Mouse (Mus musculus) spleen, adult 2 months (tissue): ENCODE measurements at regions not wholly inside any gene's neighbourhood (a gene's known extent, or its start where the extent isn't known, plus 50 kb on each side); places are given as distances from the start of the nearest gene placed in this dataset.
"Not testable (repeated sequence)": the region's sequence is repeated elsewhere in the genome, so short reads cannot be mapped to it uniquely, and the experiment has no call there.

Experiments
- CTCF ChIP-seq: fragments of 200-500 bp; IDR thresholded peaks from 2 replicates; pipeline ENCODE4 v1.5.1; 2011; ENCODE audit warnings: mild to moderate bottlenecking, inconsistent platforms; ENCODE audit not compliant: insufficient read depth, insufficient read length, insufficient replicate concordance; ENCODE audit errors: extremely low read depth
- POLR2A ChIP-seq: fragments of 200-500 bp; IDR thresholded peaks from 2 replicates; pipeline ENCODE4 v1.6.1; 2011; ENCODE audit warnings: low read depth, low read length, inconsistent platforms

DNA sequence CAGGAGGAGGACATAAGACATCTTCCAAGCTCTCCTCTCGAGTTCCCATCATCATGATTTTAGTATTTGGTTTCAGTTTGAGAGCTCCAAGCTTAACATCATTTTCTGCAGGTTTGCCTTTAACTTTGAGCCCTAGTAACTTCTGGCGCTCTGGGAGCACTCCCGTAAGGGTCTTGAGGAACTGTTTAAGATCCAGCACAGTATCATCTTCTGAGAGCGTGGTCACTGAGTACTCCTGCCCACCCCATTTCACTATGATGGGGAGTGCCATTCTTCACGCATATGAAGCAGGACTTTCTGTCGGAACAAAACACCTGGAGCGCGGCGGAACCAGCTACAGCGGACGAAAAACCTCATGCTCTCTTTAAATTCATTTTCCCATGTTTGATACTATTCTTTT is 116.2 kb upstream of the Egfr start:
- TF ChIP-seq POLR2A, CTCF: not testable (repeated sequence)
